Mouse (Mus musculus) 3134 (cell line): ENCODE data around the gene Dohh.
A peak's percentile ranks its signal among the peaks of the same experiment; 100 is the strongest.

Source experiments
- DNase-seq: peaks from one replicate; pipeline ENCODE4 v3.0.0-alpha.2; 2011; ENCODE audit warnings: low spot score; ENCODE audit not compliant: insufficient read length; ENCODE audit errors: extremely low read depth

Gene Dohh

DNA sequence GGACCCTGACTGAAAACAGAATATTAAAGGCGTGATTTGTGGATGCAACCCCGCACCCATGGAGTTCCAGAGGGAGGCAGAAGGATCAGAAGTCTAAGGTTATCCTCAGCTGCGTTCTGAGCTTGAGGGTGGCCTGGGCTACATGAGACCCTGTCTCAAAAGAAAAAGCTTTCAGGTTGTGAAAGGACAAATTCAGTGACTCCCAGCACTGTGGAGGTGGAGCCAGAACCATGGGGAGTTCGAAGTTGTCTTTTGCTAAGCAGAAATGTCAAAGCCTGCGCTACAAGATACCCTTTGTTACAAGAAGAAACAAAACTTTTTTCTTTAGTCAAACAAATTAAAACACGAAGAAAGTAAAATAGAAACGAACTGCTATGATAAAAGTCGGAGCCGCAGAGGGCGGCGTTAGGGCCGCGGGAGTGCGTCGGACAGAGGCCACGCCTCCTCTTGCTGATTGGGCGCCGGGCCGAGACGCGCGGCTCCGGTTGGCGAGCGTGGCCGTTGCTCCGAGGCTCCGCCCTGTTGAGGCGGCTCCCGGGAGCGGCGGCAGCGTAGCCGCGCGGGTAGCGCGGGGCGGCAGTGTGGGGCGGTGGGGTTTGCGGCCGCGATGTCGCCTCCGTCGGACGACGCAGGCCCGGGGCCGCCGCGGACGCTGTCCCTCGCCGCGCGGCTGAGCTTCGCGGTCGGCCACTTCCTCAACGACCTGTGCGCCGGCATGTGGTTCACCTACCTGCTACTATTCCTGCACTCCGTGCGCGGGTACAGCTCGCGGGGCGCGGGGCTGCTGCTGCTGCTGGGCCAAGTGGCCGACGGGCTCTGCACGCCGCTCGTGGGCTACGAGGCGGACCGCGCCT, 27.0 kb upstream of the Dohh start, which contains the start of gene Mfsd12:
Gene Mfsd12, plus strand, starts transcription at position 501 of the 854 bp plus-strand sequence.
- DNase-seq = peak; percentile 87

DNA sequence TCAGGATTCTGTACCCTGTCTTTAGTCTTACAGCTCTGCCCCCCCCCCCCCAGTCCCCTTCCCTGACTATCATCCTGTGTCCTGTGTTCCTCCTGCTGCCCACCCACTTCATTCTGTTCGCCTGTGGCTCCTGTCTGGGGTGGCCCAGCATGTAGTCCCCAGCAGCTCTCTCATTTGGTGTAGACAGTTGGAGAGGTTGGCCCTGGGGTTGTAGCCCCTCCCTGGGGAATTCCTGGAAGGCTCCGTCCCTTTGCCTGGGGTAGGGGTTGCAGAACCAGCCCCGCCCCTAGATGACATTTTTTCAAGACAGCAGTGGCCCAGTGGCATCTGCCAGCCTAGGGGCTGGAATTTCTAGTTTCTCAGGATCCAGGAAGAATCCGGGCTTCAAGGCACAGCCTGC, 26.0 kb upstream of the Dohh start:
- DNase-seq = no peak

DNA sequence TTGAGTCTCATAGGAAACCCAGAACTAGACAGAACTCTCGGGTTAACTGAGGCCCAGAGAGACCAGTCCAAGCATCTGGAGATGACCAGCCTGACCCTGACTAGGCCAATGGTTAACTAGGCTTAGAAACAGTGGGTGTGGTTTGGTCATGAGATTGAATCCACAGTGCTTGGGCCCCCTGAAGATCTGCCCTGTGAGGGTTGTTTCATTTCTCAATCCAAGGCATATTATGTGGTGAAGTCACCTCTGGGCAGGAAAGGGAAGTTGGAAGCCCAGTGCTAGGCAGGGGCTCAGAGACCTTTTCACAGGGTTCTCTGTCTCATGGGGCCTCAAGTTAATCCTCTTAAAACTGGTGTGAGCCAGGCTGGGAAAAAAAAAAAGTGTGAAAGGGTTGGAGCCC, 25.4 kb upstream of the Dohh start:
- DNase-seq = no peak

DNA sequence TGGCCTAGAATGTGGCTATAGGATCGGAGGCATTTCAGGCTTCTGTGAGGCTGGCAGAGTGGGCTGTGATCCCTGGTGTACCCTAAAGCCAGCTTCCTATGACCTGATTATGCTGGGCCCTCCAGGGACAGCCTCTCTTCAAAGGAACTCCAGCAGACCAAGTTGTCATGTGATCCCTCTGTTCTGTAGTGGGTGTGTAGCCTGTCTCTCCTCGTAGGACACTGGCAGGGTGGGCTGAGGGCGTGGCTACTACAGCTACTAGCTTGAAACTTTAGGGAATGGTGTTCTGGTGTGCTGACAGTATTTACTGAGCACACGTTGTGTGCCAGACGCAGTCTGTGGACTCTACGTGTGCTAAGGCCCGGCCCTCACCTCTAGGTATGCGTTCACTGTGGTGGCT, 23.5 kb upstream of the Dohh start:
- DNase-seq = no peak

DNA sequence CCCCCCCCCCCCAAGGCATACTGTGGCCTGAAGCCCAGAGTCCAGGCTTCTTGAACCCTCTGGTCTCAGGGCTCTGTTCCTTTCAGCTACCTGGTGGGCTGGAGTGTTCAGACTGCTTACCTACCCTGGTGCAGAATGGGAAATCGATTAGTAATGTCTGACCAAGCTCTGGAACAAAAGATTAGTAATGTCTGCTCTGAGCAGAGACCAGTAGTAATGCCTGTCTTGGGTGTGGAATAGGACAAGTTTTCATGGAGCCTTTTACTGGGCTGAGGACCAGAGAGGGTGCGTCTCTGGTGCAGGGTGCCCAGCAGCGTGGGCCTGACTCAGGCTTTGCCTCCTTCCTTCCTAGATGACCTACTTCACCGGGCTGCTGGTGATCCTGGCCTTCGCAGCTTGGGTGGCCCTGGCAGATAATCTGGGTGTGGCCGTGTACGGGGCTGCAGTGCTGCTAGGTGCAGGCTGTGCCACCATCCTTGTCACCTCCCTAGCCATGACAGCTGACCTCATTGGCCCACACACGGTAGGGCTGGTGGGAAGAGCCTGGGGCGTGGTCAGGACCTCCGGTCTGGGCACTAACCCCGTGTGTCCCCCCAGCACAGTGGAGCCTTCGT, 21.8 kb upstream of the Dohh start:
- DNase-seq = no peak

DNA sequence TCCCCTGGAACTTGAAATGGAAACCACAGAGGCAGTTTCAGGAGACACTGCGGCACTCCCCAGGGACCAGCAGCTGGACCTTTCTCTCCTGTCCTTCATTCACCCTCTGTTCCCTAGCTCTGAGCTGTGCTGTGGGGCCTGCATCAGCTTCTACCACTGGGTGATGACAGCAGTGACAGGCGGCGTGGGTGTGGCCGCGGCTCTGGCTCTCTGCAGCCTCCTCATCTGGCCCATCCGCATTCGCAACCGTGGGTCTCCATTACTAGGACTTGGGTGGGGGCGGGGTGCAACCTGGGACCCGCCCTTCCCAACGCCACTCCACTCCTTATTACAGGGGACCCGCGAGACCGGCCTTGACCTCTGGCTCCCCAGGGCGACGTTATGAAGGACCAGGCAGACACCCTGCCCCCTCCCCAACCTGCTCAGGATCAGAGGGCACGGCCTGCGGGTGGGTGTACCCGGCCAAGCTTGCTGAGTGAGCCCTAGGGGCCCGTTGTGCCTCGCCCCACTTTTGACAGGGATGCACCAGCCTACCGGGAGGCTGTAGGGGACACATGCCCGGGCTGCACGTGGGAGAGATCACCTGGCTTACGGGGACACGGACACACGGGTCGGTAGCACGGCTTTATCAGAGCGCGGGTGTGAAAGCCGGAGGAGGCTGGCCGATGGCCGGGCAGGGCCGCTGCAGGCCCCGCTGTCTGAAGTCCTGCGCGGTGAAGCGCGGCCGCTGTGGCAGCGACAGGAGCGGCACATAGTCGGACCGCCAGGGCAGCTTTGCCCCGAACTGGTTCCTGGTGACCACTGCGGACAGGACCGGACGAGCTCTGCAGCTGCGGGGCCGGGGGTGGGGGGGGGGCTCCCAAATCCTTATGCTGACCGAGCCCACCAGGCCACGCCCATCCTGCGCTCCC, 20.5 kb upstream of the Dohh start:
- no peak for DNase-seq

DNA sequence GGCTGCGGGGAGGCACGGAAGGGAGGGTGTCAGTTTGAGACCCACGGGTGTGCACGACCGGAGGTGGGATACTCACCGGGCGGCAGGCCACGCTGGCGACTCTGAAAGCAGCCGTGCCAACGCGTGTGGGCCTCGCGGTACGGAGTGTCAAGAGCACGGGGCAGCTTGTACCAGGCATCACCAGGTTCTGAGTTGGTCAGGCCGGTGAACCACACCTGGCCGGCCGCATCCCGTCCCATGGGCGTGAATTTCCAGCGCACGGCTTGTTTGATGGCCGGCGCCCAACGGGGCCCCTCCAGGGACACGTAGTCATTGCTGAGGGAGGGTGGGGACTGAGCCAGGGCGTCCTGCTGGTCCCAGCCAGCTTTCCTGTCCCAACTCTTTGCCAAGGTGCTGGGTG, 19.6 kb upstream of the Dohh start:
- DNase-seq = peak; percentile 61

DNA sequence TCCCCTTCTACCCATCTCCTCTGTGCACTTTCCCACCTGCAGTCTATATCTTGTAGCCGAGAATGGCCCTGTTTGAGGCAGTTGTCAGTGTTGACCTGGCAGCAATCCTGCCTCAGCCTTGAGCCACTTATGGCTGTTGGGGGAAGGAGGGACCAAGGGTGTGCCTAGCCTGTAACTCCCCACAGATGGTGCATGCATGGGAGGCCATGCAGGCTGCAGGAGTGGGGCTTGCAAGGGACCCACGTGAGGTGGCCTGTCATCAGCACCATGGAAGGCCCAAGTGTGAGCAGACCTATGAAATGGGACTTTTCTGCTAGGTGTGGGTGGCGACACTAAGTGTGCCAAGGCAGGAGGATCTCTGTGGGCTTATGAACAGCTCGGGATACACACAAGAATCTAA, 19.2 kb upstream of the Dohh start:
- DNase-seq = no peak

DNA sequence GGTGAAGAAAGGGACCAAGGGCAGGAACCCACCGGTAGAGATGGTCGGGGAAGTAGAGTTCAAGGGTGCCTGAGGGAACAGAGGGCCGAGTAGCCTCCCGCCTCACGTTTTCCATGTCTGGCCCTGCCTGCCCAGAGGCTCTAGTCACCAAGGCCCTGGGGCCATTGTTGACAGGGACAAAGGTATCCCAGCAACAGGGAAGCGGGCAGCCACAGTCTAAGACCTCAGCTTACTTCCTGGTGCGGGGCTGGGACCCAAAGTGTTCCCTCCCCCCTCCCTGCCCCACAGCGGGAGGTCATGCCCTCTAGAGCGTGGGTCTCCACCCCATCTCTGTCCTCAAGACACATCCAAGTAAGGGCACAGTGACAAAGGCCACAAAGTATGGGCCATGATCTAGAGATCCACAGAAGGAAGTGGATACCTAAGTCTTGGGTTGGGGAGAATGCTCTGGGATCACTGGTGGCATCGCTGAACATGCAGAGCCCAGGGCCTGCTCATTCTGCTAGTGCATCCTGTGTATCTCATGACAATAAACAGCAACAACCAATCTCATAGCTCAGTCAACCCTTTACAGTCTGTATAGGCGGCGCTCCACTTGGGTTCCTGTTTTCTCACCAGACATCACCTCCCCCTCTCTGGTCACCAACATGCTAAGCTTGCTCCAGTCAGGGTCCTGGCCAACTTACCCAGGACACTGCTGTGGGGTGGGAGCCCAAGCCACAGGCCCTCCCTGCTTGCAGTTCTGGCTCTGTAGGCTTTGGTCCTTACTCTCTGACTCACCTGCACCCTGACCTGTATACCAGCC, 18.4 kb upstream of the Dohh start, which contains the start of gene 4930404N11Rik:
Gene 4930404N11Rik, minus strand, starts transcription at position 145 of the 805 bp plus-strand sequence.
- peak; percentile 57 for DNase-seq

DNA sequence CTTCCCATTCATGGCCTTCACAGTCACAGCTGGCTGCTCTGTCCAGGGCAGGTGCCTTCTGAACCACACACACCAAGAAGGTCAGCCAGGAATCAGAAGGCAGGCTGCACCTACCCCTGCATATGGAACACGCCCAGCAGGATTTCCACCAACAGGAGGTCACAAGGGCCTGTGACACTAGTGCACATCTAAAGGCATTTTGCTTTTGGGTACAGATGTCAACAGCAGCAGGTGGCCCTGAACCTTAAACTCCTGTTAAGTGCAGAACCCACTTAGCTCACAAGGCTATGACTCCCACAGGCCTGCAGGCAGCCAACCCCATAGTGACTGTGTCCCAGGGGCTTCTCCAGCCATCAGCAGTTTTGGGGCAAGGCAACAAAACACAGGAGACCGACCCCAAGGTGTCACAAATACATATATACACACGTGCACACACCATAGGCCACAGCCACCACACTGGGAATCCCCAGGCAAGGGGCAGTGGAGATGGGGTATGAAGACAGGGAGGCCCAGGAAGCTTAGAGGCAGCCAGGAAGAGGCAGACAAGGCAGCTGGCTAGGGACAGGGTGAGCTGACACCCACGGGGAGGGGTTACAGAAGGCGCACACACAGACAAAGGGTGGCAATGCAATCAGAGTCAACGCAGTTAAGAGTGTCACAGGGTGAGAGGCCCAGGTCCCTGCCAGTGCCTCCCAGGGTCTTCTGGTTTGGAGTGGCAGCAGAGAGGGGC, 17.6 kb upstream of the Dohh start:
- no peak for DNase-seq

DNA sequence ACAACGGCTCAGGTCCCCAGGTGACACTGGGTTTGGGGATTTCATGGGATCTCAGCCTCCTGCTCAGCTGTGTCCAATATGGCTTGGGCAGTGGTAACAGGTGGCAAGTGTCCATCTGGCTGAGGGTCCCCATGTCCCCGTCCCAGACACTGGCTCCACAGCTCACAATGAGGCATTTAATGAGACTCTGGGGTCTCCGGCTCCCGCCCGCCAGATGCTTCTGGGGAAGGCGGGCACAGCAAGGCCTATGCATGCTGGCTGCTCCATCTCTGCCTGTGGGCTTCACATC, 17.1 kb upstream of the Dohh start:
- DNase-seq = no peak

DNA sequence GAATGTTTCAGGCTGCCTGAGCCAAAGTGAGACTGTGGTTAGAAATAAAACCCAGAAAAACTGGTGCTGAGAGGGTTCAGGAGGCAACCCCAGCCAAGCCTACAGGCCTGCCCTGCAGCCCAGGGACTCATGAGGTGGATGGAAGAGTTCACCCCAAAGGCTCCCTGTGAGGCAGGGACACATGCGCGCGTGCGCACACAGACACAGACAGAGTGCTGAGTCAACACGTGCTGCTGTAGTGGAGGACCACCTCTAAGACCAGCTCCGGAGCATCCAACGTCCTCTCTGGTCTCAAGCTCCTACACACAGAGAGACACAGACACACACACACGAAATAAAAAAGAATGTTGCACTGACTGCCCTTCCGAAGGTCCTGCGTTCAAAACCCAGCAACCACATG, 8.9 kb upstream of the Dohh start:
- DNase-seq = no peak

DNA sequence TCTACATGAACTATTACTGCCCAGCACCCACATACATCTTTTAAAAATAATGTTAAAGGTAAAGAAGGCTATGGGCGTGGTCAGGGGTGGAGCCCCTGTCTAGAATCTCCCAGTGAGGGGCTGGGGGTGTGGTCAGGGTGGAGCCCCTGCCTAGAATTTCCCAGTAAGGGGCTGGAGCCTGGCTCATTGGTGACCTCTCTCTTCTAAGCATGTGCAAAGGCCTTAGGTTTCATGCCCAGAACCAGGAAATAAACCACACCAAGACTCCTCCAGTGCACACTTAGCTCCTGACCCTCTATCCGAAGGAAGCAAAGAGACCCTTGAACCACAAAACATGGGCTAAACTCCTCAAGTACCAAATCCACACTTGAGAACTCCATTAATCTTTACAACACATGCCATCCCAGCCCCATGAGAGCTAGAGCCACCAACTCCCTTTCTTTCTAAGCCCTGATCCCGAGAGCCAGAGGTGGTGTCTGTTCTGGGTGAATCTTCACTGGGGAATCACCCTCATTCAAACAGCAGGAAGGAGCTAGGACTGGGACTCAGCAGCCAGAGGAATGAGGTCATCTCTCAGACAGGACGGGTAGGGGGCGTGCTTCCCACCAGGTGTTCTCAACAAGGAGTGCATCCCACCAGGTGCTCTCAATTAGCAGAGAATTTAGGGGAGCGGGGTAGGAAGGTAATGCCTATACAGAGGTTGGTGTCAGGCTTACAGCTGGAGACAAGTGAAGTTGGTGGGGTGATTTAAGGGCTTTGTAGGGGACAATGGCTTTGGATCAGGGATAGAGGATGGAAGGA, 7.5 kb upstream of the Dohh start:
- no peak for DNase-seq

DNA sequence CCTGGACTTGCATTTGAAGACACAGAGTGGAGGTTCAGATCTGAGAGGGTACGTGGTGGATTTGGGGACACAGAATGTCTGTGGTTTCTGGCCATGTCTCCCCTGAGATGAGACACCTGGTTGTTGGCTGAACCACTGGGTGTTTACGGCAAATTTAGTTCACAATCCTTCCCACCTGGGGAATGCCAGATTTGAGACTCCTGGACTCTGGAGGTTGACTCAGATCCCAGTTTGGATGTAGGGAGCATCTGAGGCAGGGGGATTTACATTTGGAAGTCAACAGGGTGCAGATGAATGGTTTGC, 6.9 kb upstream of the Dohh start:
- no peak for DNase-seq

DNA sequence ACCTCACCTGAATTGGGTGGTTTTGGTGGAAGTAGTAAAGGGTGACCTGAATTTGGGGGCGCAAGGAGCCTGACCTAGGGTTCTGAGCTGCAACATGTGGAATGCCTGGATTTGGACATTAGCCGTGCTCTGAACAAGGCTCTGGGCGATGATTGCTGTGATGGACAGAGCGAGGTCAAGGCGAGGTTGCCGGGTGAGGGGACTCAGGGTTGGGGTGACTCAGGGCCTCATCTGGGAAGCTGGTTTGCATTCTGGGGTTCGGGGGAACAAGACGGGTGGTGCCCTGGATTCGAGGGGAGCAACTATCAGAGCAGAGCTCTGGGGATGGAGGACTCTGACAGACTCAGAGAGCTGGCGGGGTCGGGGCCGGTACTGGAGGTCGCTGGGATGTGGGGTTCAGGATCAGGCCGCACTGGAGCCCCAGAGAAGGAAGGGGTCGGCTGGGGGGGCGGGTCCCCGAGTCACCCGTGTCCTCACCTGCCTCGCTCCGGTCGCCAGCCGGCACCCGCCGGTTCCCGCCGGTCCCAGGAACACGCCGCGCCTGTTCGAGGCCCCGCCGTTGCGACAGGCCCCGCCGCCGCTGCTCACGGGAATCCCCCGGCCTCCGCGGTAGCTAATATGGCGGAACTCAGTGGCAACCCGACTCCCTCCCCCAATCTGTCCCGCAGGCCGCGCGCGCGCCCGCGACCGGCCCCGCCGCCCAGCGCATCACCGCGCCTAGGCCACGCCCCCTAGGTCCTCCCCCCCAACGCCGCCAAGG, 6.3 kb upstream of the Dohh start, which contains the start of gene Fzr1:
Gene Fzr1, minus strand, starts transcription at position 724 of the 760 bp plus-strand sequence.
- no peak for DNase-seq

DNA sequence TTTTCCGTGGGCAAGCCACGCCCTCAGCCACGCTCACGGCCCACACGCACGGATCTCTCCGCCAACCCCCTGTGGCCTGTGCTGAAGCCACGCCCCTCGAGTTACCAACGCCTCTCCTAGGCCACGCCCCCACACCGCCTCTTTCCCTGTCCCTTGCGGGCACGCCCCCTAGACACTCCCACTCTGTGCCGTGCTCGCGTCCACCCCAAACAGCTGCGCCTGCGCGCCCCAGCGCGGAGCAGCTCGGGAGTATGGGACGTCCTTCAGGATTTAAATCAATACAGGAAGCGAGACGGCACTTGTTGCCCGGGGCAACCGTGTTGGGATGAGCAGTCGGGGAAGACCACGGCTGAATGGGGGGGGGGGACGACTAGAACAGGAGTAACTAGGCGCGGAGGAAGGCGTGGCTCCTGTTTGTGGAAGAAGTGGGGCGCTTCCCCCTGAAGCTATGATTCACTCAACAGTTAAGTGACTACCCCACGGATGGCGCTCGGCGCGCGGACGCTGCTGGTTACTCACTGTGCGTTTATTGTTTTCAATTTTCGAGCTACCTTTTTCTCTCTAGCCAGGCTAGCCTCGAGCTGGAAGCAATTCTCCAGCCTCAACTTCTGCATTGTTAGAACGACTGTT, 5.6 kb upstream of the Dohh start:
- peak; percentile 100 for DNase-seq

DNA sequence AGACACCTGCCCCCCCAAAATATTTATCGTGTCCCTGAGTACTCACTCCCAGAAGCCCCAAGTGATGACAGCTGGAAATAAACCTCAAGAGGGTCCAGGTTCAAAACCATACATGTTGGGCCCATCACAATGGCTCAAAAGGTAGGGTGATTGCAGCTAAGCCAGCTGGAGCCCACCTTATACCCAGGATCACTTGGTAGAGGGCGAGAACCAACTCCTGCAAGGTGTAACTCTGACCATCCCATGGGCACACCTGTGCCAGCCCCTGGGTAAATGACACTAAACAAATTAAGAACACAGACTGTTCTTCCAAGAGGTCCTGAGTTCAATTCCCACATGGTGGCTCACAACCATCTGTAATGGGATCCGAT, 5.1 kb upstream of the Dohh start:
- DNase-seq = no peak

DNA sequence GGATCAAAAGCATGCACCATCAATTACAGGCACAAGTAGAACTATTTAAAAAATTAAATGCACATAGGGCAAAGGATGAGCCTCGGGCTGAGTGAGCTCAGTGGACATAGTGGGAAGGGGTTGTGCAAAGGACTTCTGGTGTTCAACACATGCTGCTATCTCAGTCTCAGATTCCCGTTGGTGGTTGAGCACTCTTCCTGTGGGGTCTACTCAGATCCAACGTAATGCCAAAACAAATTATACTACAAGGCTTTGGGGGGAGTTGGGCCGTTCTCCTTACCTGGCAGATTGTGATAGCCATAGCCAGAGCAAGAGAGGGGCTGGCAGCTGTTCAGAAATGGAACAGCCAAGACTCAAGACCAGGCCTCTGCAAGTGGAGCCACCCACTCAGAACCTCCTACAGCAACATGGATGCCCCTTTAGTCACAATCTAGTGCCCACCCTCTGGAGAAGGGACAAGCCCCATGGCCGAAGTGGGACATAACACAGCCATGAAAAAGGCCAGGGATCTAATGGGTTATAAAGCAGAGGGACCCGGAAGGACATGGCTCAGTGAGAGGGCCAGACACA, 4.3 kb upstream of the Dohh start:
- DNase-seq = no peak
